ENCODE assay signal across 8 mouse cellular contexts in genomic region chr15:103302341-103303021, GRCm38 (mm10). TPM values are rescaled to one million over a fixed set of nuclear protein-coding genes. Genes with fewer than 3 reads are reported as not detected.
DNase-seq lines count a peak whose midpoint lies in the region; ATAC-seq and TF ChIP-seq lines count a peak whose summit lies in the region.

No protein-coding gene starts in this region.

- no peak for TF ChIP-seq EP300 in heart, adult 2 months (IDR thresholded peaks at IDR 0.05; ENCODE audit: insufficient read depth, low read depth, low read length)

- ATAC-seq in heart, embryonic 14.5 days (ENCODE audit: insufficient number of reproducible peaks, insufficient read depth, low FRiP score, low read depth), result no peak
- no peak for ATAC-seq in embryonic facial prominence, embryonic 11.5 days (replicated peaks; ENCODE audit: insufficient number of reproducible peaks, low FRiP score, low TSS enrichment, low read depth)
- no peak for ATAC-seq in hindbrain, embryonic 16.5 days
- no peak for ATAC-seq in megakaryocyte, adult 5-6 weeks (ENCODE audit: poor library complexity, severe bottlenecking)

- no peaks in the 10 kb centered on the region for H3K27me3 ChIP-seq in heart, embryonic 14.5 days (ENCODE audit: control insufficient read depth, insufficient read depth, low read length)
- H3K27me3 ChIP-seq in heart, adult 2 months (ENCODE audit: control insufficient read depth, insufficient read depth, low read length), result no peaks in the 10 kb centered on the region
- H3K27me3 ChIP-seq in embryonic facial prominence, embryonic 11.5 days (ENCODE audit: control insufficient read depth, insufficient read depth, low read length), result no peaks in the 10 kb centered on the region
- no peaks in the 10 kb centered on the region for H3K27me3 ChIP-seq in hindbrain, embryonic 16.5 days (replicated peaks; ENCODE audit: control insufficient read depth, insufficient read depth, low read length)

- no peak for DNase-seq in heart, adult 2 months
- no peak for DNase-seq in embryonic facial prominence, embryonic 11.5 days (ENCODE audit: low spot score)
- DNase-seq in neural tube, embryonic 10.5 days (ENCODE audit: extremely low spot score, low spot score), result peak; percentile 79
- no peak for DNase-seq in left cerebral cortex, postnatal 4 days
- no peak for DNase-seq in urinary bladder, postnatal 4 days (ENCODE audit: low spot score in 2 of 2)

- H3K9me3 ChIP-seq in heart, embryonic 14.5 days (ENCODE audit: control insufficient read depth, low read length), result no peaks in the 10 kb centered on the region
- no peaks in the 10 kb centered on the region for H3K9me3 ChIP-seq in embryonic facial prominence, embryonic 11.5 days (replicated peaks; ENCODE audit: control insufficient read depth, low read length)
- H3K9me3 ChIP-seq in hindbrain, embryonic 16.5 days (ENCODE audit: control insufficient read depth, low read length), result no peaks in the 10 kb centered on the region

- peaks cover 18% of the 10 kb centered on the region for H3K36me3 ChIP-seq in heart, embryonic 14.5 days (ENCODE audit: control insufficient read depth, insufficient read depth, low read length)
- no peaks in the 10 kb centered on the region for H3K36me3 ChIP-seq in heart, adult 2 months (ENCODE audit: control insufficient read depth, insufficient read depth, low read length)
- H3K36me3 ChIP-seq in embryonic facial prominence, embryonic 11.5 days (replicated peaks; ENCODE audit: control insufficient read depth, insufficient read depth, low read depth, low read length), result no peaks in the 10 kb centered on the region
- H3K36me3 ChIP-seq in hindbrain, embryonic 16.5 days (ENCODE audit: control insufficient read depth, insufficient read depth, low read length), result no peaks in the 10 kb centered on the region

- TF ChIP-seq POLR2A in heart, adult 2 months (IDR thresholded peaks at IDR 0.05; ENCODE audit: insufficient read depth, low read depth, low read length), result no peak

- no peak overlapping the region for H3K4me2 ChIP-seq in heart, embryonic 14.5 days (ENCODE audit: low read length)
- no peak overlapping the region for H3K4me2 ChIP-seq in embryonic facial prominence, embryonic 11.5 days (ENCODE audit: low read depth, low read length)
- no peak overlapping the region for H3K4me2 ChIP-seq in hindbrain, embryonic 16.5 days (ENCODE audit: low read length)

- H3K27ac ChIP-seq in heart, embryonic 14.5 days (replicated peaks in 1 of 2; ENCODE audit: control insufficient read depth in 1 of 2, insufficient read depth in 1 of 2, low read depth in 2 of 2, low read length in 2 of 2), result peak overlapping the region; percentile 44 to 67; a peak in 3 of 4 replicates
- no peak overlapping the region for H3K27ac ChIP-seq in heart, adult 2 months
- H3K27ac ChIP-seq in embryonic facial prominence, embryonic 11.5 days (replicated peaks; ENCODE audit: low read depth, low read length), result peak overlapping the region; percentile 90
- peak overlapping the region; percentile 97 for H3K27ac ChIP-seq in hindbrain, embryonic 16.5 days (ENCODE audit: low read depth, low read length)

- H3K9ac ChIP-seq in heart, embryonic 14.5 days (ENCODE audit: low read length), result peak overlapping the region; percentile 30; the same call in 1 of the 2 replicates
- no peak overlapping the region for H3K9ac ChIP-seq in heart, adult 2 months (ENCODE audit: low read depth, low read length)
- peak overlapping the region; percentile 29 for H3K9ac ChIP-seq in embryonic facial prominence, embryonic 11.5 days (replicated peaks; ENCODE audit: low read length)
- peak overlapping the region; percentile 41 for H3K9ac ChIP-seq in hindbrain, embryonic 16.5 days (ENCODE audit: low read depth, low read length)

- intact Hi-C loops in heart, adult 2 months (cut with DNase I), result loop anchor here (10.0 kb wide), 1 partner anchor 318 kb away; no protein-coding TSS in a partner anchor
- intact Hi-C loops in left cerebral cortex, postnatal 4 days (cut with DNase I), result no loop called here

- peaks cover 40 to 65% of the 10 kb centered on the region in 2 experiments for H3K4me1 ChIP-seq in heart, embryonic 14.5 days (ENCODE audit: control insufficient read depth in 2 of 2, insufficient read depth in 2 of 2, low read length in 2 of 2)
- H3K4me1 ChIP-seq in heart, adult 2 months (ENCODE audit: control insufficient read depth, insufficient read depth, low read length), result peaks cover 5% of the 10 kb centered on the region; the same call in 1 of the 2 replicates
- H3K4me1 ChIP-seq in embryonic facial prominence, embryonic 11.5 days (ENCODE audit: control insufficient read depth, insufficient read depth, low read length), result peaks cover 29% of the 10 kb centered on the region
- peaks cover 68% of the 10 kb centered on the region for H3K4me1 ChIP-seq in hindbrain, embryonic 16.5 days (ENCODE audit: control insufficient read depth, insufficient read depth, low read depth, low read length)

- no peaks in the 10 kb centered on the region for H3K79me2 ChIP-seq in heart, adult 2 months (replicated peaks; ENCODE audit: control insufficient read depth, insufficient read depth, low read length)

- TF ChIP-seq CTCF in heart, adult 2 months (IDR thresholded peaks at IDR 0.05), result no peak

- H3K4me3 ChIP-seq in heart, embryonic 14.5 days (ENCODE audit: control insufficient read depth in 1 of 2, insufficient read depth in 1 of 2, low read depth in 1 of 2, low read length in 2 of 2), result no peak overlapping the region
- H3K4me3 ChIP-seq in heart, adult 2 months, result no peak overlapping the region
- no peak overlapping the region for H3K4me3 ChIP-seq in embryonic facial prominence, embryonic 11.5 days (ENCODE audit: low read depth, low read length)
- no peak overlapping the region for H3K4me3 ChIP-seq in hindbrain, embryonic 16.5 days (ENCODE audit: low read length)

- 54% methylated on average over 6 of the region's 6 CpGs for WGBS in heart, embryonic 14.5 days
- 65% methylated on average over 6 of the region's 6 CpGs for WGBS in heart, adult 2 months
- 21% methylated on average over 6 of the region's 6 CpGs for WGBS in embryonic facial prominence, embryonic 11.5 days
- WGBS in hindbrain, embryonic 16.5 days, result 23% methylated on average over 6 of the region's 6 CpGs

RNA-seq across cellular contexts. Expression of gene Gpr84, which starts 7.9 kb away (rescaled TPM):
- polyA plus RNA-seq in heart, embryonic 14.5 days (2014; fragmentation: Nextera tagmentation; extraction: Ambion mirVana), result 0.11 and 0.24 TPM in 2 replicates
- not detected for total RNA-seq in heart, adult 2 months (2021)
- polyA plus RNA-seq in heart, adult 2 months (2012; rRNA removed), result 0.06 TPM in 1 of 2 replicates, not detected in the other
- not detected in 2 replicates for polyA plus RNA-seq in embryonic facial prominence, embryonic 11.5 days (2014; fragmentation: Nextera tagmentation; extraction: Ambion mirVana)
- polyA plus RNA-seq in hindbrain, embryonic 16.5 days (2015; fragmentation: Nextera tagmentation; extraction: Ambion mirVana), result 0.34 and 0.42 TPM in 2 replicates
- under 1 TPM; 0.44 to 0.46 TPM for total RNA-seq in left cerebral cortex, postnatal 4 days (2021)
- total RNA-seq in megakaryocyte, adult 5-6 weeks (2015), result 2.9 and 3.8 TPM in 2 replicates
- 1.7 and 3.3 TPM in 2 replicates for total RNA-seq in megakaryocyte, adult 5-6 weeks (2017)

RNA-seq across cellular contexts. Expression of gene Copz1, which starts 30.0 kb away (rescaled TPM):
- 163 and 172 TPM in 2 replicates for polyA plus RNA-seq in heart, embryonic 14.5 days (2014; fragmentation: Nextera tagmentation; extraction: Ambion mirVana)
- total RNA-seq in heart, adult 2 months (2021), result 10 to 100 TPM; 50.2 to 55.2 TPM
- polyA plus RNA-seq in heart, adult 2 months (2012; rRNA removed), result 58.7 and 96.8 TPM in 2 replicates
- 327 and 331 TPM in 2 replicates for polyA plus RNA-seq in embryonic facial prominence, embryonic 11.5 days (2014; fragmentation: Nextera tagmentation; extraction: Ambion mirVana)
- polyA plus RNA-seq in hindbrain, embryonic 16.5 days (2015; fragmentation: Nextera tagmentation; extraction: Ambion mirVana), result 207 and 209 TPM in 2 replicates
- total RNA-seq in left cerebral cortex, postnatal 4 days (2021), result 100 to 1,000 TPM; 105 to 107 TPM
- 246 and 255 TPM in 2 replicates for total RNA-seq in megakaryocyte, adult 5-6 weeks (2015)
- 87.7 and 93.9 TPM in 2 replicates for total RNA-seq in megakaryocyte, adult 5-6 weeks (2017)

RNA-seq across cellular contexts. Expression of gene Zfp385a, which starts 37.4 kb away (rescaled TPM):
- 8.1 and 9.1 TPM in 2 replicates for polyA plus RNA-seq in heart, embryonic 14.5 days (2014; fragmentation: Nextera tagmentation; extraction: Ambion mirVana)
- total RNA-seq in heart, adult 2 months (2021), result 10 to 100 TPM; 10.1 to 10.4 TPM
- polyA plus RNA-seq in heart, adult 2 months (2012; rRNA removed), result 7.3 and 12.0 TPM in 2 replicates
- polyA plus RNA-seq in embryonic facial prominence, embryonic 11.5 days (2014; fragmentation: Nextera tagmentation; extraction: Ambion mirVana), result 12.2 and 16.6 TPM in 2 replicates
- 20.1 and 24.7 TPM in 2 replicates for polyA plus RNA-seq in hindbrain, embryonic 16.5 days (2015; fragmentation: Nextera tagmentation; extraction: Ambion mirVana)
- 10 to 100 TPM; 47.8 to 52.7 TPM for total RNA-seq in left cerebral cortex, postnatal 4 days (2021)
- total RNA-seq in megakaryocyte, adult 5-6 weeks (2015), result 35.8 and 40.1 TPM in 2 replicates
- 6.8 and 9.4 TPM in 2 replicates for total RNA-seq in megakaryocyte, adult 5-6 weeks (2017)

RNA-seq across cellular contexts. Expression of gene Nfe2, which starts 44.3 kb away (rescaled TPM):
- polyA plus RNA-seq in heart, embryonic 14.5 days (2014; fragmentation: Nextera tagmentation; extraction: Ambion mirVana), result 1.8 and 2.2 TPM in 2 replicates
- 1 to 10 TPM in 1 of 2 experiments, under 1 TPM in 1; 0.86 to 2.0 TPM for total RNA-seq in heart, adult 2 months (2021)
- 1.6 and 1.9 TPM in 2 replicates for polyA plus RNA-seq in heart, adult 2 months (2012; rRNA removed)
- polyA plus RNA-seq in embryonic facial prominence, embryonic 11.5 days (2014; fragmentation: Nextera tagmentation; extraction: Ambion mirVana), result 5.4 and 8.0 TPM in 2 replicates
- polyA plus RNA-seq in hindbrain, embryonic 16.5 days (2015; fragmentation: Nextera tagmentation; extraction: Ambion mirVana), result 0.65 and 0.69 TPM in 2 replicates
- total RNA-seq in left cerebral cortex, postnatal 4 days (2021), result not detected
- total RNA-seq in megakaryocyte, adult 5-6 weeks (2015), result 205 and 258 TPM in 2 replicates
- total RNA-seq in megakaryocyte, adult 5-6 weeks (2017), result 218 and 249 TPM in 2 replicates
